Mouse (Mus musculus): ENCODE data around the gene Lemd2.

DNA sequence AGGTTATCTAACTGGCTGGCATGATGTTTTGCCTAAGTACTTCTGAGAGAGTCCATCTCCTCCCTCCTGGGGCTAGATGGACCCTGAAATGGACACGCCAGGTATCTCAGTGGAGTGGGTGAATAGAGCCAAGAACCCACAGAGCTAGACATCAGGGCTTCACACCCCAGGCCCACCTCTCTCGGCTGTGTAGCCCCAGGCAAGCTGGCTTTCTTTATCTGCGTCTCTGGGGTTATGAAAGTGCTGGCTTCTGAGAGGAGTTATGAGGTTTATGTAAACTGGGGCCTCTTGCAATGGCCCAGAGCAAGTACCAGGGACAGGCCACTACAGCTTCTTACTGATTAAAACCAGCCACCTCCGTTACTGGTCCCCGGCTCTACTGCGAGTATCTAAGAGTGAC lies 49.4 kb downstream of the Lemd2 start:
- TF ChIP-seq CTCF (IDR thresholded peaks at IDR 0.05; ENCODE audit: low read depth), result no peak
- TF ChIP-seq EP300 (optimal IDR thresholded peaks at IDR 0.05), result no peak
